Mouse (Mus musculus) layer of hippocampus, adult 2 months (tissue): ENCODE results near the gene Hs3st6. TPM values are rescaled to one million over a fixed set of nuclear protein-coding genes. Genes with fewer than 3 reads are reported as not detected.

Experiments
- DNase-seq, 2 experiments: peaks; one replicate each; pipeline ENCODE4 v3.0.0; 2022; ENCODE audit warnings: low spot score in 2 of 2
- H3K27ac ChIP-seq: fragments of 200-600 bp; 2 replicates; pipeline ENCODE4 v1.8.1; 2022
- H3K4me3 ChIP-seq: fragments of 200-600 bp; 2 replicates; pipeline ENCODE4 v1.8.1; 2022; ENCODE audit warnings: mild to moderate bottlenecking
- CTCF ChIP-seq: fragments of 200-600 bp; conservative IDR thresholded peaks from 2 replicates; pipeline ENCODE4 v1.8.1; 2022; ENCODE audit warnings: antibody characterized with exemption, mild to moderate bottlenecking, moderate library complexity
- total RNA-seq, 2 experiments: library from RNA; stranded (reverse); gene quantifications; 2 replicates each; pipeline ENCODE4 v1.2.3; 2021

Hs3st6 gene
- total RNA-seq, 2 experiments from 2014 or later: not detected

DNA sequence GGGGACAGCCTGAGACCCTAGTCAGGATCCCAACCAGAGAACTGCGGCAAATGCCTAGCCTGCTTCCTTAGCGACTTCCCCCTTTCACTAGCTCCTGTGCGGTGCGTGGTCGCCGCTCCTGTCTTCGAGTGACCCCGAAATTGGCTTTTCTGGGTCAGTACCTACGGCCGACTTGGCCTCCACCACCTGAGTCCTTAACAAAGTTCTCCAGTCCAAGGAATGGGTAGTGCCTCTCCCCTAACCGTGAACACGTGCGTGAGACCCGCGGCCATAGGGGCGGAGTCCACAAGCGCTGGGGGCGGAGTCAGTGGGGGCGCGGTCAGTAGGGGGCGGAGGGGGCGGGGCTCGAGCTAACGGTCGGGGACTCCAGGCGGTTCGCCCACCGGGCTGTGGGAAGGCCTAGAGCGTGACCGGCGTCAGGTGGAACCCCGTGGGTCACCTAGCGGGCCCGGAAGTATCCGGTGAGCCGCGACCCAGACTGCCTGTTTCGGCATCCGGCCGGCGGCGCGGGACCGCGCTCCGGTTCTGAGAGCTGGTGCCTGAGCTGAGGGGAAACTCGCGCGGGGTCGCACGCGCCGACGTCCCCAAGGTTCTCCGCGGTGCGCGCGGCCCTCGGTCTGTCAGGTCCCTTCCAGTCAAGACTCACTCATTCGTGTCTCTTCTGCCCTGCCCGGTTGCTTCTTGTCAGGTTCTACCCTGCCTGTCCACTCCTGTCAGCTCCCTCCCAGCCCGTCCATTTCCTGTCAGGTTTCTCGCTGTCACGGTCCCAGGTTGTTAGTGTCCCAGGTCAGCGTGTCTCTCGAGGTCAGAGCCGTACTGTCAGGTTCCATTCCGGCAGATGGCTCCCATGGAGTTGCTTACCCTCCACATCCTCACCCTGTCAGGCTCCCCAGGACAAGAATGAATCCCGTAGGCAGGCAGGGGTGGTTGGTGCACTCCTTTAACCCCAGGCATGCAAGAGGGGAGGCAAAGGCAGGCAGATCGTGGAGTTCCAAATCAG lies 51.5 kb downstream of the Hs3st6 start, which contains the start of gene Meiob:
TSS of gene Meiob (plus strand) at position 338 of the 1,000 bp plus-strand sequence.
- no peak for DNase-seq
- no peak within 1 kb of the TSS for H3K27ac ChIP-seq
- no peak for TF ChIP-seq CTCF

More for the DNA sequence above, 51.5 kb downstream of the Hs3st6 start, which contains the start of gene Meiob:
- H3K4me3 ChIP-seq: peak within 1 kb of the TSS; percentile 63

Other genes starting within 250 kb of the Hs3st6 start
- gene Traf7, start 225.1 kb upstream of the Hs3st6 start, total RNA-seq: 10 to 100 TPM; 87.9 to 95.5 TPM
- 10 to 100 TPM; 78.2 to 82.2 TPM for gene Rab26, start 218.8 kb upstream of the Hs3st6 start, total RNA-seq
- gene Pkd1, start 203.2 kb upstream of the Hs3st6 start, total RNA-seq: 10 to 100 TPM; 87.0 to 93.3 TPM
- gene Tsc2, start 120.4 kb upstream of the Hs3st6 start, total RNA-seq: 100 to 1,000 TPM; 192 to 223 TPM
- gene Nthl1, start 120.3 kb upstream of the Hs3st6 start, total RNA-seq: 1 to 10 TPM; 6.2 to 6.8 TPM
- gene Slc9a3r2, start 102.7 kb upstream of the Hs3st6 start, total RNA-seq: 10 to 100 TPM; 41.9 to 44.1 TPM
- gene Npw, start 94.5 kb upstream of the Hs3st6 start, total RNA-seq: 1 to 10 TPM; 2.0 to 2.3 TPM
- gene Zfp598, start 83.3 kb upstream of the Hs3st6 start, total RNA-seq: 10 to 100 TPM; 36.6 to 43.9 TPM
- gene Syngr3, start 63.0 kb upstream of the Hs3st6 start, total RNA-seq: 100 to 1,000 TPM; 146 to 155 TPM
- gene Gfer, start 56.8 kb upstream of the Hs3st6 start, total RNA-seq: 10 to 100 TPM; 22.3 to 22.4 TPM
- gene Noxo1, start 56.8 kb upstream of the Hs3st6 start, total RNA-seq: 1 to 10 TPM; 3.3 to 3.4 TPM
- 10 to 100 TPM; 30.9 to 32.8 TPM for gene Tbl3, start 45.3 kb upstream of the Hs3st6 start, total RNA-seq
- gene Rnf151, start 34.9 kb upstream of the Hs3st6 start, total RNA-seq: under 1 TPM in 1 of 2 experiments, not detected in 1; 0.56 TPM
- 100 to 1,000 TPM; 302 to 315 TPM for gene Rps2, start 34.9 kb upstream of the Hs3st6 start, total RNA-seq
- gene Ndufb10, start 28.5 kb upstream of the Hs3st6 start, total RNA-seq: 100 to 1,000 TPM; 210 to 227 TPM
- gene Rpl3l, start 25.2 kb upstream of the Hs3st6 start, total RNA-seq: under 1 TPM; 0.38 to 0.61 TPM
- gene Msrb1, start 16.3 kb upstream of the Hs3st6 start, total RNA-seq: 10 to 100 TPM; 32.0 to 40.8 TPM
- not detected for gene Meiob, start 51.3 kb downstream of the Hs3st6 start, total RNA-seq
- gene Hagh, start 87.2 kb downstream of the Hs3st6 start, total RNA-seq: 100 to 1,000 TPM; 135 to 137 TPM
- 10 to 100 TPM; 21.1 to 22.4 TPM for gene Fahd1, start 97.4 kb downstream of the Hs3st6 start, total RNA-seq
- under 1 TPM in 1 of 2 experiments, not detected in 1; 0.34 TPM for gene Igfals, start 113.0 kb downstream of the Hs3st6 start, total RNA-seq
- gene Nubp2, start 133.4 kb downstream of the Hs3st6 start, total RNA-seq: 10 to 100 TPM; 34.3 to 35.8 TPM
- gene Spsb3, start 133.7 kb downstream of the Hs3st6 start, total RNA-seq: 10 to 100 TPM; 43.6 to 45.0 TPM
- gene Eme2, start 142.1 kb downstream of the Hs3st6 start, total RNA-seq: 10 to 100 TPM; 66.9 to 72.7 TPM
- 10 to 100 TPM; 80.4 to 85.1 TPM for gene Mrps34, start 142.1 kb downstream of the Hs3st6 start, total RNA-seq
- gene Nme3, start 143.5 kb downstream of the Hs3st6 start, total RNA-seq: 10 to 100 TPM; 60.1 to 63.7 TPM
- gene Mapk8ip3, start 184.0 kb downstream of the Hs3st6 start, total RNA-seq: 100 to 1,000 TPM; 409 to 411 TPM
- 1 to 10 TPM; 4.4 to 6.1 TPM for gene Jpt2, start 207.7 kb downstream of the Hs3st6 start, total RNA-seq